Mouse (Mus musculus): ENCODE data around the gene Gm49368. TPM values are rescaled to one million over a fixed set of nuclear protein-coding genes. Genes with fewer than 3 reads are reported as not detected.
"Not testable (repeated sequence)": the region's sequence is repeated elsewhere in the genome, so short reads cannot be mapped to it uniquely, and the experiment has no call there.

Gm49368 gene
- not detected in 2 replicates for total RNA-seq (2021)
- long read RNA-seq, experiment 1, partial matches to known transcripts, result 0 of 2 reads
- long read RNA-seq, experiment 1, other reads (novel, unspliced or antisense), result 2 of 2 reads
- long read RNA-seq, experiment 2, result 0 reads

- DNase-seq, result no peak
These were observed at the start of gene Gm49368, which contains the start of gene Itgam for GRCm38 (mm10) chr7:128062456-128062855. Gene Gm49368 (plus strand): TSS chr7:128062683. Gene Itgam (plus strand): TSS chr7:128062640.

- DNase-seq, result no peak
These were observed 49.4 kb upstream of the Gm49368 start for GRCm38 (mm10) chr7:128013116-128013515.

- not testable (repeated sequence) for DNase-seq
These were observed 46.3 kb upstream of the Gm49368 start for GRCm38 (mm10) chr7:128016134-128016533.

GRCm38 (mm10) chr7:128016650-128017049, 45.8 kb upstream of the Gm49368 start:
- no peak for DNase-seq

- no peak for DNase-seq
These were observed 44.2 kb upstream of the Gm49368 start for GRCm38 (mm10) chr7:128018275-128018674.

GRCm38 (mm10) chr7:128019187-128019586, 43.3 kb upstream of the Gm49368 start:
- no peak for DNase-seq

- no peak for DNase-seq
These were observed 39.5 kb upstream of the Gm49368 start for GRCm38 (mm10) chr7:128022974-128023373.

GRCm38 (mm10) chr7:128023565-128023964, 38.9 kb upstream of the Gm49368 start:
- no peak for DNase-seq

GRCm38 (mm10) chr7:128024364-128024763, 38.1 kb upstream of the Gm49368 start:
- no peak for DNase-seq

GRCm38 (mm10) chr7:128024932-128025331, 37.6 kb upstream of the Gm49368 start:
- peak; percentile 13 for DNase-seq

- DNase-seq, result no peak
These were observed 37.1 kb upstream of the Gm49368 start for GRCm38 (mm10) chr7:128025381-128025780.

- DNase-seq, result peak; percentile 29
These were observed 31.0 kb upstream of the Gm49368 start for GRCm38 (mm10) chr7:128031403-128031976.

GRCm38 (mm10) chr7:128032290-128032988, 30.0 kb upstream of the Gm49368 start:
- no peak for DNase-seq

- DNase-seq, result no peak
These were observed 29.5 kb upstream of the Gm49368 start for GRCm38 (mm10) chr7:128032989-128033293.

- no peak for DNase-seq
These were observed 28.9 kb upstream of the Gm49368 start for GRCm38 (mm10) chr7:128033616-128034015.

- DNase-seq, result not testable (repeated sequence)
These were observed 20.2 kb upstream of the Gm49368 start for GRCm38 (mm10) chr7:128042161-128042820.

- peak; percentile 14 for DNase-seq
These were observed 18.2 kb upstream of the Gm49368 start for GRCm38 (mm10) chr7:128044142-128044785.

GRCm38 (mm10) chr7:128045640-128046039, 16.8 kb upstream of the Gm49368 start:
- DNase-seq, result no peak

GRCm38 (mm10) chr7:128048819-128049218, 13.7 kb upstream of the Gm49368 start:
- no peak for DNase-seq

GRCm38 (mm10) chr7:128049254-128049653, 13.2 kb upstream of the Gm49368 start:
- DNase-seq, result no peak

- DNase-seq, result no peak
These were observed 11.7 kb upstream of the Gm49368 start for GRCm38 (mm10) chr7:128050739-128051138.

- no peak for DNase-seq
These were observed 9.4 kb upstream of the Gm49368 start for GRCm38 (mm10) chr7:128053061-128053460.
